Mouse (Mus musculus) urinary bladder, postnatal 10 days (tissue): ENCODE data around the gene Btrc.
"Not testable (repeated sequence)": the region's sequence is repeated elsewhere in the genome, so short reads cannot be mapped to it uniquely, and the experiment has no call there.

ENCODE experiments used
- DNase-seq: peaks from one replicate; pipeline ENCODE4 v3.0.0; 2022; ENCODE audit warnings: low spot score

Gene Btrc

GRCm38 (mm10) chr19:45428146-45428545, 64.6 kb downstream of the Btrc start:
- DNase-seq, result no peak

- no peak for DNase-seq
Observed at GRCm38 (mm10) chr19:45430971-45431633, 67.6 kb downstream of the Btrc start.

GRCm38 (mm10) chr19:45432351-45432750, 68.8 kb downstream of the Btrc start:
- DNase-seq, result no peak

- DNase-seq, result not testable (repeated sequence)
Observed at GRCm38 (mm10) chr19:45436019-45436418, 72.5 kb downstream of the Btrc start.

- no peak for DNase-seq
Observed at GRCm38 (mm10) chr19:45437175-45437574, 73.6 kb downstream of the Btrc start.

GRCm38 (mm10) chr19:45438191-45438590, 74.7 kb downstream of the Btrc start:
- DNase-seq, result no peak

- DNase-seq, result no peak
Observed at GRCm38 (mm10) chr19:45438928-45439846, 75.7 kb downstream of the Btrc start.

- DNase-seq, result no peak
Observed at GRCm38 (mm10) chr19:45440554-45441175, 77.1 kb downstream of the Btrc start.

- DNase-seq, result no peak
Observed at GRCm38 (mm10) chr19:45441717-45442116, 78.2 kb downstream of the Btrc start.

GRCm38 (mm10) chr19:45445253-45445933, 81.9 kb downstream of the Btrc start:
- no peak for DNase-seq

GRCm38 (mm10) chr19:45446631-45447030, 83.1 kb downstream of the Btrc start:
- no peak for DNase-seq

GRCm38 (mm10) chr19:45447222-45447621, 83.7 kb downstream of the Btrc start:
- DNase-seq, result no peak

- DNase-seq, result no peak
Observed at GRCm38 (mm10) chr19:45447886-45448285, 84.4 kb downstream of the Btrc start.

- no peak for DNase-seq
Observed at GRCm38 (mm10) chr19:45454391-45454790, 90.9 kb downstream of the Btrc start.

- no peak for DNase-seq
Observed at GRCm38 (mm10) chr19:45456896-45457295, 93.4 kb downstream of the Btrc start.

- no peak for DNase-seq
Observed at GRCm38 (mm10) chr19:45458702-45459101, 95.2 kb downstream of the Btrc start.

- no peak for DNase-seq
Observed at GRCm38 (mm10) chr19:45459931-45460665, 96.6 kb downstream of the Btrc start.

GRCm38 (mm10) chr19:45460749-45461736, 97.5 kb downstream of the Btrc start:
- no peak for DNase-seq

- no peak for DNase-seq
Observed at GRCm38 (mm10) chr19:45469760-45470159, 106.2 kb downstream of the Btrc start.
